Mouse (Mus musculus) ZHBTc4 (cell line): Measurements from ENCODE around the gene Atp5g3.
"Not testable (repeated sequence)": the region's sequence is repeated elsewhere in the genome, so short reads cannot be mapped to it uniquely, and the experiment has no call there.

Experiments
- DNase-seq: peaks from one replicate; pipeline ENCODE4 v3.0.0-alpha.2; 2011; ENCODE audit warnings: low read depth, low spot score

Atp5g3 gene

DNA sequence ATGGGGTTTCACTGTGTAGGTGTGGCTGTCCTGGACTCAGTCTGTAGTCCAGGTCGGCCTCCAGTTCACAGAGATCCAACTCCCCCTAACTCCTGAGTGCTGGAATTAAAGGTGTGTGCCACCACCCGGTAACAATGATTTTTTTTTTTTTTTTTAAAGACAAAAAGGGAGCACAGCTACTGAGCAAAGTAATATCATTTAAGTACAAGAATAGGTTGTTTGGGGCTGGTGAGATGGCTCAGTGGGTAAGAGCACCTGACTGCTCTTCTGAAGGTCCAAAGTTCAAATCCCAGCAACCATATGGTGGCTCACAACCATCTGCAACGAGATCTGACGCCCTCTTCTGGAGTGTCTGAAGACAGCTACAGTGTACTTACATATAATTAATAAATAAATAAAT, 14.2 kb downstream of the Atp5g3 start:
- not testable (repeated sequence) for DNase-seq

DNA sequence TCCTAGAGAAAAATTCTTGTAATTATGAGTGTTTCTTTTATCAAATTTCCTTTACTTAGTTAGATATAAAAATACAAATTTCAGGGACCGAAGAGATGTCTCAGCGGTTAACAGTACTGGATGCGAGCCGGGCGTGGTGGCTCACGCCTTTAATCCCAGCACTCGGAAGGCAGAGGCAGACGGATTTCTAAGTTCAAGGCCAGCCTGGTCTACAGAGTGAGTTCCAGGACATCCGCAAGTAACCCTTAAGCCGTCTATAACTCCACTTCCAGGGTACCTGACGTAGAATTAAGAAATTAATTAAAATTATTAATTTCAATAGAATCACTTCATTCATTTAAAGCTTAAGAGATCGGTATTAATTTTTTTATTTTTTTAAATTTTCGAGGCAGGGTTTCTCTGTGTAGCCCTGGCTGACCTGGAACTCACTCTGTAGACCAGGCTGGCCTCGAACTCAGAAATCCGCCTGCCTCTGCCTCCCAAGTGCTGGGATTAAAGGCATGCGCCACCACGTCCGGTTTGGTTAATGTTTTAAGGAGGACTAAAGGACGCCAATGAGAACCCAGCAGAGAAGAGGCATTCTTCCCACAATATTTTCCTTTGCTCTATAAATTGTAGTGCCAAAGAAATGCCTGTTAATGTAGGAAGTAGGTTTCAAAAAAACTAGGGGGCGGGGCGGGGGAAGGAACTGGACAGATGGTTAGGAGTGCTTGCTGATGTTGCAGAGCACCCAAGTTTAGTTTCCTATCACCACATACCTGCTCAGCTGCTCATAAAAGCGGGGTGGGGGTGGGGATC, 17.5 kb downstream of the Atp5g3 start:
- DNase-seq = peak; percentile 40

- peak; percentile 100 for DNase-seq
Measured at GRCm38 (mm10) chr2:73892464-73893296, 18.4 kb downstream of the Atp5g3 start, which contains the start of gene Atf2. Atf2 (minus strand) TSS chr2:73892639.

DNA sequence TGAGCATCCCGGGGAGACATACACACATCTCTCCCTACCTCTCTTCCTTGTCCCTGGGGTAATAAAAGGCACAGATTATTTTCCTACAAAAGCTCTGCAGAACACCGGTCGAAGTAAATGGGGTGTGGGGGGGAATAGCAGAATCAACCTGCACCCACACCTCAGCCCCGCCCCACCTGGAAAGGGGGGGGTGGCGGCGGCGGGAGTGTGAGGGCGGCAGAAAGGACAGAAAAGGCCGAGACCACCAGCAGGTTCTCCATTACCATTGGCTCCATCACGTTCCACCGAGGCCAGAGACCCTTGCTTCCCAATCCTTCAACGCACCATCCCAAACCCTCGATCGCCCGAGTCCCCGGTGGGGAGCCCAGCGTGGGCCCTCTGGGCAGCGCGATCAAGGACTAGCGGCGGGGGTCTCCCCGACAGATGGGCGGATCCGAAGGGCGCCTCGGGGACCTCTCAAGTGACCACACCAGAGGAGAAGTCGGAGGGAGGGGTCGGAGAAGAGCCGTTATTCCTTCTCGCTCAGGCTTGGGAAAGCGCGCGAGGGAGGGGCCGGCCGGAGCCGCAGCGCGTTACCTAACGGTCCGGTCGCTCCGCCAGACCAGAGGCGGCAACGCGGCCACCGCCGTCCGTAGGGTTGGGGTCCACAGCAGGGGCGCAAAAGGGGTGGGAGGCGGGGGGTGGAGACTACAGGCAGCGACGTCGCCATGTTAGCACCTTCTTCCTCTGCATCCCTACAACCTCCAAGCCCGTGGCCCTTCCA, 19.2 kb downstream of the Atp5g3 start:
- DNase-seq = peak; percentile 35

DNA sequence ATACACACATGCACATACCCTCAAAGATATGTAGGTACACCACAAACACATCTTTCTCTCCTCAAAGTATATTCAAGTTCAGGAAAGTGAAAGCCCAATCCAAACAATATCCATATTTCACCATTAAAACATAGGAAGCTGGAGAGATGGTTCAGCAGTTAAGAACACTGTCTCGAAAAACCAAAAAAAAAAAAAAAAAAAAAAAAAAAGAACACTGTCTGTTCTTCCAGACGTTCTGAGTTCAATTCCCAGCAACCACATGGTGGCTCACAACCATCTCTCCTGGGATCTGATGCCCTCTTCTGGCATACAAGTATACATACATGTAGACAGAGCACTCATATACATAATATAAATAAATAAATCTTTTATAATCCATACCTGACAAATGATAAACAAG, 25.1 kb downstream of the Atp5g3 start:
- DNase-seq = peak; percentile 31

- no peak for DNase-seq
Measured at GRCm38 (mm10) chr2:73877891-73878290, 33.2 kb downstream of the Atp5g3 start.

DNA sequence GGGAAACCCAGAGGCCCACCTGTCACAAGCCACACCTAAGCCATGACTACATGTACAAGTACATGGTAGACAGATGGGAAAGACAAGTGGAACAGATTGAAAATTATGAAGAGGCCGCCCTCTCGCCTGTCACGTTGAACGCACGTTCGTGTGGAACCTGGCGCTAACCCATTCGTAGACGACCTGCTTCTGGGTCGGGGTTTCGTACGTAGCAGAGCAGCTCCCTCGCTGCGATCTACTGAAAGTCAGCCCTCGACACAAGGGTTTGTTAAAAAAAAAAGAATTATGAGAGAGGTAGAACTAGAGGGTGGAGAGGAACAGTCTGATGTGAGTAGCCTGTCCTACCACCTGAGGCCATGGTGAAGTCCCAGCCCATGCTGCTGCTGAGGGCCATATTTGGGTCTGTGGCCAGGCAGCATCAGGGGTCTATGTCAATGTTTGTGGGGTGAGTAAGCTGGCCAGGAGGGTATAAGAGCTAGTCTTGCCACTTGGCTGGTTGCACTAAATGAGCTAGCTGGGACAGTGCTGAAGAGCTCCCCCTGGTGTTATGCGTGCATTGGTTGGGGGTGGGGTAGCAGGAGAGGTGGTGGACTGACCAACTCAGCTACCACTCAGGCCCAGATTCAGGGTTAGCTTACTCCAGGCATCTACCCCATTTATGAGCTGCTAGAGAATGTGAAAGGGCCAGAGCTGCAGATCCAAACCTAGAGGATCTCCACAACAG, 43.2 kb downstream of the Atp5g3 start:
- peak; percentile 84 for DNase-seq

GRCm38 (mm10) chr2:73860046-73860624, 51.0 kb downstream of the Atp5g3 start:
- peak; percentile 82 for DNase-seq
